Mouse (Mus musculus): Measurements from ENCODE around the gene Rin2.
"Not testable (repeated sequence)": the region's sequence is repeated elsewhere in the genome, so short reads cannot be mapped to it uniquely, and the experiment has no call there.

DNA sequence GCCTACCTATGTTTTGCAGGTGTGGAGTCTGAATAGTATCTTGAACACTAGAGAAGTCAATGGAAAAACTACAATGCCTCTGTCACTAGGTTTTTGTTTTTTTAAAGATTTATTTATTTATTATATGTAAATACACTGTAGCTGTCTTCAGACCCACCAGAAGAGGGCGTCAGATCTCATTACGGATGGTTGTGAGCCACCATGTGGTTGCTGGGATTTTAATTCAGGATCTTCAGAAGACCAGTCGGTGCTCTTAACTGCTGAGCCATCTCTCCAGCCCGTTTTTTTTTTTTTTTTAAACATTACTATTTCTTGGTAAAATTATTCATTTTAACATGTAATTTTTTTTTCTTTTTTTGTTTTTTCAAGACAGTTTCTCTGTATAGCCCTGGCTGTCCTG lies 230.9 kb downstream of the Rin2 start:
- TF ChIP-seq POLR2A (IDR thresholded peaks at IDR 0.05; ENCODE audit: extremely low read depth, insufficient read depth, low read length): not testable (repeated sequence)
- 0 out of 2 replicates have a peak, but pooled peaks have one; percentile 4 for TF ChIP-seq CTCF (IDR thresholded peaks at IDR 0.05; ENCODE audit: low read depth, low read length)

Measured in liver, adult 2 months (tissue).